Mouse (Mus musculus) lung, postnatal 25 days (tissue): ENCODE results near the gene Gm2004.
"Not testable (repeated sequence)": the region's sequence is repeated elsewhere in the genome, so short reads cannot be mapped to it uniquely, and the experiment has no call there.

Experiments used
- DNase-seq: peaks from one replicate; pipeline ENCODE4 v3.0.0; 2022; ENCODE audit warnings: low spot score

Gm2004 gene

GRCm38 (mm10) chr2:176149725-176150124, at the start of gene Gm2004:
Gene Gm2004 (minus strand): TSS chr2:176149825.
- DNase-seq, result not testable (repeated sequence)
